Mouse (Mus musculus): ENCODE data around the gene Ttc5. TPM values are rescaled to one million over a fixed set of nuclear protein-coding genes. Genes with fewer than 3 reads are reported as not detected.

Gene Ttc5
- 88.7 and 93.8 TPM in 2 replicates for polyA plus RNA-seq (2014; fragmentation: Nextera tagmentation; extraction: Ambion mirVana)

- Histone ChIP-seq H3K27ac (replicated peaks; ENCODE audit: low read depth, low read length) (0 out of 2 replicates have a peak within 1 kb of the TSS, but pooled peaks have one; percentile 11), H3K36me3 (replicated peaks; ENCODE audit: control insufficient read depth, insufficient read depth, low read depth, low read length) (peaks cover 3% of the 10 kb centered on the region; the same call in 1 of the 2 replicates), H3K4me3 (ENCODE audit: low read depth, low read length) (peak within 1 kb of the TSS; percentile 83), H3K9ac (replicated peaks; ENCODE audit: low read length) (peak within 1 kb of the TSS; percentile 84), H3K4me2 (ENCODE audit: low read depth, low read length) (peak within 1 kb of the TSS; percentile 19), H3K4me1 (ENCODE audit: control insufficient read depth, insufficient read depth, low read length) (no peaks in the 10 kb centered on the region), H3K27me3 (ENCODE audit: control insufficient read depth, insufficient read depth, low read length) (no peaks in the 10 kb centered on the region), H3K9me3 (replicated peaks; ENCODE audit: control insufficient read depth, low read length) (no peaks in the 10 kb centered on the region)
- WGBS, result 1% methylated on average over 21 of the region's 21 CpGs
- ATAC-seq (replicated peaks; ENCODE audit: insufficient number of reproducible peaks, low FRiP score, low TSS enrichment, low read depth) (peak; percentile 80), DNase-seq (ENCODE audit: low spot score) (peak; percentile 92)
These were observed at the start of gene Ttc5 for GRCm38 (mm10) chr14:50785251-50785637. Gene Ttc5, minus strand, starts transcription at chr14:50785519.

GRCm38 (mm10) chr14:50834435-50834834 is 49.1 kb upstream of the Ttc5 start:
- Histone ChIP-seq H3K9me3 (replicated peaks; ENCODE audit: control insufficient read depth, low read length) (no peaks in the 10 kb centered on the region), H3K4me2 (ENCODE audit: low read depth, low read length) (no peak overlapping the region), H3K36me3 (replicated peaks; ENCODE audit: control insufficient read depth, insufficient read depth, low read depth, low read length) (no peaks in the 10 kb centered on the region), H3K4me3 (ENCODE audit: low read depth, low read length) (no peak overlapping the region), H3K9ac (replicated peaks; ENCODE audit: low read length) (no peak overlapping the region), H3K4me1 (ENCODE audit: control insufficient read depth, insufficient read depth, low read length) (no peaks in the 10 kb centered on the region), H3K27me3 (ENCODE audit: control insufficient read depth, insufficient read depth, low read length) (no peaks in the 10 kb centered on the region), H3K27ac (replicated peaks; ENCODE audit: low read depth, low read length) (no peak overlapping the region)
- DNase-seq (ENCODE audit: low spot score) (no peak), ATAC-seq (replicated peaks; ENCODE audit: insufficient number of reproducible peaks, low FRiP score, low TSS enrichment, low read depth) (no peak)
- WGBS, result 54% methylated on average over 2 of the region's 2 CpGs

DNA sequence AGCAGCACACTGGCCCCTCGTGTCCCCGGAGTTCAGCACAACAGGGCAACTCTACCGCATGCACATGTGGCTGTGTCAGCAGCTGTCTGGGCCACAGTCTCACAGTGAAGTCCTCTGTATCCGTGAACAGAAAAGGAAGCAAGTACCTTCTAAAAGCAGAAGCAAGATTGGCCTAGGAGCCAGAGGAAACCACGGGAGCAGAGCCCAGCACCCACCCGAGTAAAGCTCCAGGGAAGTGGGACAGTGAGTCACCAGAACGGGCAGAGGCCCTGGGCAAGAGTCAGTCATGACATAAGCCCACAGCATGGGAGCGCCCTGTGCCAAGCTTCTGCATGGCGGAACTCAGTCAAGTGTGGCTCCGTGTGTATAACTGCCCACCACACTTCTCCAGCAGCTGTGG is 48.6 kb upstream of the Ttc5 start:
- no peaks in the 10 kb centered on the region for H3K27me3 ChIP-seq (ENCODE audit: control insufficient read depth, insufficient read depth, low read length)
- no peaks in the 10 kb centered on the region for H3K4me1 ChIP-seq (ENCODE audit: control insufficient read depth, insufficient read depth, low read length)
- H3K27ac ChIP-seq (replicated peaks; ENCODE audit: low read depth, low read length), result no peak overlapping the region
- WGBS, result 86% methylated on average over 10 of the region's 10 CpGs
- H3K9me3 ChIP-seq (replicated peaks; ENCODE audit: control insufficient read depth, low read length), result no peaks in the 10 kb centered on the region
- H3K9ac ChIP-seq (replicated peaks; ENCODE audit: low read length), result no peak overlapping the region
- DNase-seq (ENCODE audit: low spot score), result no peak
- H3K4me3 ChIP-seq (ENCODE audit: low read depth, low read length), result no peak overlapping the region
- ATAC-seq (replicated peaks; ENCODE audit: insufficient number of reproducible peaks, low FRiP score, low TSS enrichment, low read depth), result no peak
- no peak overlapping the region for H3K4me2 ChIP-seq (ENCODE audit: low read depth, low read length)
- H3K36me3 ChIP-seq (replicated peaks; ENCODE audit: control insufficient read depth, insufficient read depth, low read depth, low read length), result no peaks in the 10 kb centered on the region

GRCm38 (mm10) chr14:50829878-50830277 is 44.6 kb upstream of the Ttc5 start:
- H3K27me3 ChIP-seq (ENCODE audit: control insufficient read depth, insufficient read depth, low read length), result no peaks in the 10 kb centered on the region
- H3K4me1 ChIP-seq (ENCODE audit: control insufficient read depth, insufficient read depth, low read length), result no peaks in the 10 kb centered on the region
- no peak overlapping the region for H3K4me2 ChIP-seq (ENCODE audit: low read depth, low read length)
- no peak overlapping the region for H3K9ac ChIP-seq (replicated peaks; ENCODE audit: low read length)
- H3K4me3 ChIP-seq (ENCODE audit: low read depth, low read length), result no peak overlapping the region
- WGBS, result 75% methylated on average over 3 of the region's 3 CpGs
- DNase-seq (ENCODE audit: low spot score) (no peak), ATAC-seq (replicated peaks; ENCODE audit: insufficient number of reproducible peaks, low FRiP score, low TSS enrichment, low read depth) (no peak)
- H3K9me3 ChIP-seq (replicated peaks; ENCODE audit: control insufficient read depth, low read length), result no peaks in the 10 kb centered on the region
- H3K36me3 ChIP-seq (replicated peaks; ENCODE audit: control insufficient read depth, insufficient read depth, low read depth, low read length), result no peaks in the 10 kb centered on the region
- H3K27ac ChIP-seq (replicated peaks; ENCODE audit: low read depth, low read length), result no peak overlapping the region

- Histone ChIP-seq H3K4me1 (ENCODE audit: control insufficient read depth, insufficient read depth, low read length) (no peaks in the 10 kb centered on the region), H3K4me2 (ENCODE audit: low read depth, low read length) (no peak overlapping the region), H3K36me3 (replicated peaks; ENCODE audit: control insufficient read depth, insufficient read depth, low read depth, low read length) (no peaks in the 10 kb centered on the region; the same call in 1 of the 2 replicates), H3K4me3 (ENCODE audit: low read depth, low read length) (no peak overlapping the region), H3K27me3 (ENCODE audit: control insufficient read depth, insufficient read depth, low read length) (no peaks in the 10 kb centered on the region), H3K27ac (replicated peaks; ENCODE audit: low read depth, low read length) (no peak overlapping the region), H3K9me3 (replicated peaks; ENCODE audit: control insufficient read depth, low read length) (no peaks in the 10 kb centered on the region), H3K9ac (replicated peaks; ENCODE audit: low read length) (no peak overlapping the region)
- ATAC-seq (replicated peaks; ENCODE audit: insufficient number of reproducible peaks, low FRiP score, low TSS enrichment, low read depth) (no peak), DNase-seq (ENCODE audit: low spot score) (no peak)
- WGBS, result 87% methylated on average over 4 of the region's 4 CpGs
These were observed 41.3 kb upstream of the Ttc5 start for GRCm38 (mm10) chr14:50826579-50826978.

GRCm38 (mm10) chr14:50824219-50824618 is 38.9 kb upstream of the Ttc5 start:
- 83% methylated on average over 9 of the region's 9 CpGs for WGBS
- Histone ChIP-seq H3K4me1 (ENCODE audit: control insufficient read depth, insufficient read depth, low read length) (no peaks in the 10 kb centered on the region), H3K4me3 (ENCODE audit: low read depth, low read length) (no peak overlapping the region), H3K27me3 (ENCODE audit: control insufficient read depth, insufficient read depth, low read length) (no peaks in the 10 kb centered on the region), H3K9me3 (replicated peaks; ENCODE audit: control insufficient read depth, low read length) (no peaks in the 10 kb centered on the region), H3K4me2 (ENCODE audit: low read depth, low read length) (no peak overlapping the region), H3K27ac (replicated peaks; ENCODE audit: low read depth, low read length) (no peak overlapping the region), H3K9ac (replicated peaks; ENCODE audit: low read length) (no peak overlapping the region), H3K36me3 (replicated peaks; ENCODE audit: control insufficient read depth, insufficient read depth, low read depth, low read length) (peaks cover 2% of the 10 kb centered on the region; the same call in 1 of the 2 replicates)
- ATAC-seq (replicated peaks; ENCODE audit: insufficient number of reproducible peaks, low FRiP score, low TSS enrichment, low read depth), result no peak
- no peak for DNase-seq (ENCODE audit: low spot score)

- no peak for DNase-seq (ENCODE audit: low spot score)
- Histone ChIP-seq H3K4me2 (ENCODE audit: low read depth, low read length) (no peak overlapping the region), H3K27me3 (ENCODE audit: control insufficient read depth, insufficient read depth, low read length) (no peaks in the 10 kb centered on the region), H3K36me3 (replicated peaks; ENCODE audit: control insufficient read depth, insufficient read depth, low read depth, low read length) (peaks cover 2% of the 10 kb centered on the region; the same call in 1 of the 2 replicates), H3K9ac (replicated peaks; ENCODE audit: low read length) (no peak overlapping the region), H3K4me1 (ENCODE audit: control insufficient read depth, insufficient read depth, low read length) (no peaks in the 10 kb centered on the region), H3K4me3 (ENCODE audit: low read depth, low read length) (no peak overlapping the region), H3K9me3 (replicated peaks; ENCODE audit: control insufficient read depth, low read length) (no peaks in the 10 kb centered on the region), H3K27ac (replicated peaks; ENCODE audit: low read depth, low read length) (no peak overlapping the region)
- no peak for ATAC-seq (replicated peaks; ENCODE audit: insufficient number of reproducible peaks, low FRiP score, low TSS enrichment, low read depth)
- 78% methylated on average over 2 of the region's 2 CpGs for WGBS
These were observed 37.9 kb upstream of the Ttc5 start for GRCm38 (mm10) chr14:50823240-50823639.

GRCm38 (mm10) chr14:50813060-50813459 is 27.7 kb upstream of the Ttc5 start:
- DNase-seq (ENCODE audit: low spot score), result no peak
- Histone ChIP-seq H3K27me3 (ENCODE audit: control insufficient read depth, insufficient read depth, low read length) (no peaks in the 10 kb centered on the region), H3K4me1 (ENCODE audit: control insufficient read depth, insufficient read depth, low read length) (no peaks in the 10 kb centered on the region), H3K27ac (replicated peaks; ENCODE audit: low read depth, low read length) (no peak overlapping the region), H3K9ac (replicated peaks; ENCODE audit: low read length) (no peak overlapping the region), H3K4me2 (ENCODE audit: low read depth, low read length) (no peak overlapping the region), H3K4me3 (ENCODE audit: low read depth, low read length) (no peak overlapping the region), H3K9me3 (replicated peaks; ENCODE audit: control insufficient read depth, low read length) (no peaks in the 10 kb centered on the region), H3K36me3 (replicated peaks; ENCODE audit: control insufficient read depth, insufficient read depth, low read depth, low read length) (no peaks in the 10 kb centered on the region; the same call in 1 of the 2 replicates)
- WGBS, result 86% methylated on average over 2 of the region's 2 CpGs
- ATAC-seq (replicated peaks; ENCODE audit: insufficient number of reproducible peaks, low FRiP score, low TSS enrichment, low read depth), result no peak

Measured in embryonic facial prominence, embryonic 11.5 days (tissue).